Mouse (Mus musculus) limb, embryonic 14.5 days (tissue): ENCODE results near the gene Phtf1. TPM values are rescaled to one million over a fixed set of nuclear protein-coding genes. Genes with fewer than 3 reads are reported as not detected.

Source experiments
- ATAC-seq: fragments of 200-750 bp; cut with Nextera tagmentation; 2 replicates; pipeline ENCODE4 v1.8.0; 2017; ENCODE audit warnings: low read depth, moderate number of reproducible peaks, moderate TSS enrichment; ENCODE audit not compliant: low FRiP score
- DNase-seq: peaks from one replicate; pipeline ENCODE4 v3.0.0-alpha.2; 2015; ENCODE audit warnings: low spot score
- H3K27ac ChIP-seq: fragments of 300-500 bp; sonication (generic); replicated peaks from 2 replicates; pipeline ENCODE4 v1.5.1; 2014; ENCODE audit warnings: low read depth, mild to moderate bottlenecking, low read length, moderate library complexity, mixed read lengths
- H3K27me3 ChIP-seq: fragments of 300-500 bp; sonication (generic); 2 replicates; pipeline ENCODE4 v1.6.1; 2014; ENCODE audit warnings: low read length, mixed read lengths; ENCODE audit not compliant: control insufficient read depth, insufficient read depth
- H3K36me3 ChIP-seq: fragments of 300-500 bp; sonication (generic); 2 replicates; pipeline ENCODE4 v1.6.1; 2014; ENCODE audit warnings: mild to moderate bottlenecking, low read length, moderate library complexity, mixed read lengths; ENCODE audit not compliant: control insufficient read depth, insufficient read depth
- H3K4me1 ChIP-seq: fragments of 300-500 bp; sonication (generic); 2 replicates; pipeline ENCODE4 v1.6.1; 2014; ENCODE audit warnings: antibody characterized with exemption, low read length, mixed read lengths; ENCODE audit not compliant: control insufficient read depth, insufficient read depth
- H3K4me2 ChIP-seq: fragments of 300-500 bp; sonication (generic); replicated peaks from 2 replicates; pipeline ENCODE4 v1.6.1; 2014; ENCODE audit warnings: low read depth, mild to moderate bottlenecking, low read length, moderate library complexity; ENCODE audit not compliant: severe bottlenecking
- H3K4me3 ChIP-seq: fragments of 300-500 bp; sonication (generic); replicated peaks from 2 replicates; pipeline ENCODE4 v1.5.1; 2014; ENCODE audit warnings: low read length
- H3K9ac ChIP-seq: fragments of 300-500 bp; sonication (generic); 2 replicates; pipeline ENCODE4 v1.6.1; 2014; ENCODE audit warnings: mild to moderate bottlenecking, low read depth, low read length, moderate library complexity; ENCODE audit not compliant: severe bottlenecking
- H3K9me3 ChIP-seq: fragments of 300-500 bp; sonication (generic); 2 replicates; pipeline ENCODE4 v1.6.1; 2016; ENCODE audit warnings: low read length; ENCODE audit not compliant: control insufficient read depth
- POLR2A ChIP-seq: fragments of 200-500 bp; IDR thresholded peaks from 2 replicates; pipeline ENCODE4 v1.8.0; 2012; ENCODE audit warnings: inconsistent platforms, mild to moderate bottlenecking, moderate library complexity, borderline replicate concordance; ENCODE audit not compliant: insufficient read depth, insufficient read length; ENCODE audit errors: extremely low read depth
- WGBS: fragments of 180-500 bp; shearing (Covaris S2); extraction: QIAGEN DNeasy Blood & Tissue Kit; methylation state at CpG from one replicate; pipeline ENCODE4 v1.1.7; 2014; 5-methylcytosine and 5-hydroxymethylcytosine counted together
- polyA plus RNA-seq, 2 experiments: library from polyadenylated mRNA; depleted of rRNA in 1 of 2; stranded (reverse) in 1 of 2; unstranded in 1 of 2; fragments of >200 nt; fragmentation: Nextera tagmentation in 1 of 2; extraction: Ambion mirVana in 1 of 2; gene quantifications; 2 replicates each; pipeline versions ENCODE4 v1.2.1 to v1.2.3; 2012 to 2014

The Phtf1 gene
- polyA plus RNA-seq (2012; rRNA removed) (22.5 and 24.5 TPM in 2 replicates), polyA plus RNA-seq (2014; fragmentation: Nextera tagmentation; extraction: Ambion mirVana) (41.1 and 48.1 TPM in 2 replicates)

GRCm38 (mm10) chr3:103967861-103968691 is at the start of gene Phtf1:
Gene Phtf1 (plus strand): TSS chr3:103968110.
- Histone ChIP-seq H3K4me3 (peak within 1 kb of the TSS; percentile 90), H3K9me3 (no peaks in the 10 kb centered on the region), H3K27me3 (no peaks in the 10 kb centered on the region), H3K36me3 (peaks cover 25% of the 10 kb centered on the region), H3K4me1 (peaks cover 7% of the 10 kb centered on the region; the same call in 1 of the 2 replicates), H3K4me2 (peak within 1 kb of the TSS; percentile 80), H3K27ac (peak within 1 kb of the TSS; percentile 96), H3K9ac (peak within 1 kb of the TSS; percentile 90)
- WGBS = under 1% methylated on average over 49 of the region's 70 CpGs
- TF ChIP-seq POLR2A = peak; percentile 56; the same call in 1 of the 2 replicates
- DNase-seq (peak; percentile 75), ATAC-seq (peak; percentile 94)

- Histone ChIP-seq H3K9ac (no peak overlapping the region), H3K4me3 (no peak overlapping the region), H3K4me2 (no peak overlapping the region), H3K4me1 (peaks cover 11% of the 10 kb centered on the region), H3K27me3 (no peaks in the 10 kb centered on the region), H3K27ac (no peak overlapping the region), H3K9me3 (no peaks in the 10 kb centered on the region), H3K36me3 (no peaks in the 10 kb centered on the region)
- ATAC-seq (no peak), DNase-seq (no peak)
- 94% methylated on average over 1 of the region's 1 CpGs for WGBS
- no peak for TF ChIP-seq POLR2A
Measured at GRCm38 (mm10) chr3:103920094-103920493, 47.8 kb upstream of the Phtf1 start.

GRCm38 (mm10) chr3:103925302-103925701 is 42.6 kb upstream of the Phtf1 start:
- WGBS = 75% methylated on average over 3 of the region's 3 CpGs

GRCm38 (mm10) chr3:103927511-103927910 is 40.4 kb upstream of the Phtf1 start:
- H3K4me1 ChIP-seq = no peaks in the 10 kb centered on the region; the same call in 1 of the 2 replicates
- H3K9ac ChIP-seq = no peak overlapping the region
- no peak for TF ChIP-seq POLR2A
- ATAC-seq (no peak), DNase-seq (no peak)
- no peak overlapping the region for H3K4me3 ChIP-seq
- H3K27me3 ChIP-seq = no peaks in the 10 kb centered on the region
- WGBS = 70% methylated on average over 6 of the region's 6 CpGs
- no peaks in the 10 kb centered on the region for H3K9me3 ChIP-seq
- H3K27ac ChIP-seq = no peak overlapping the region
- H3K4me2 ChIP-seq = no peak overlapping the region
- peaks cover 29% of the 10 kb centered on the region for H3K36me3 ChIP-seq

More at GRCm38 (mm10) chr3:103925302-103925701, 42.6 kb upstream of the Phtf1 start:
- no peaks in the 10 kb centered on the region; the same call in 1 of the 2 replicates for H3K4me1 ChIP-seq
- no peak overlapping the region for H3K4me3 ChIP-seq
- H3K27me3 ChIP-seq = no peaks in the 10 kb centered on the region
- H3K36me3 ChIP-seq = peaks cover 16% of the 10 kb centered on the region
- H3K9ac ChIP-seq = no peak overlapping the region
- no peak overlapping the region for H3K27ac ChIP-seq
- H3K9me3 ChIP-seq = no peaks in the 10 kb centered on the region
- TF ChIP-seq POLR2A = no peak
- ATAC-seq (no peak), DNase-seq (no peak)
- H3K4me2 ChIP-seq = no peak overlapping the region

GRCm38 (mm10) chr3:103944794-103945562 is 22.9 kb upstream of the Phtf1 start:
- no peak for TF ChIP-seq POLR2A
- Histone ChIP-seq H3K4me2 (no peak overlapping the region), H3K27ac (no peak overlapping the region), H3K9me3 (no peaks in the 10 kb centered on the region), H3K4me3 (no peak overlapping the region), H3K4me1 (no peaks in the 10 kb centered on the region), H3K9ac (no peak overlapping the region), H3K27me3 (no peaks in the 10 kb centered on the region), H3K36me3 (no peaks in the 10 kb centered on the region; the same call in 1 of the 2 replicates)
- 76% methylated on average over 1 of the region's 1 CpGs for WGBS
- ATAC-seq (no peak), DNase-seq (peak; percentile 47)
